Mouse (Mus musculus) liver, postnatal 0 days (tissue): ENCODE measurements around the gene Krt17. TPM values are rescaled to one million over a fixed set of nuclear protein-coding genes. Genes with fewer than 3 reads are reported as not detected.
A peak's percentile ranks its signal among the peaks of the same experiment; 100 is the strongest.

ENCODE experiments used
- ATAC-seq: fragments of 200-750 bp; cut with Nextera tagmentation; 2 replicates; pipeline ENCODE4 v1.8.0; 2017; ENCODE audit warnings: mild to moderate bottlenecking, moderate library complexity
- DNase-seq: peaks from one replicate; pipeline ENCODE4 v3.0.0-alpha.2; 2016
- H3K27ac ChIP-seq: fragments of 300-500 bp; sonication (generic); 2 replicates; pipeline ENCODE4 v1.5.1; 2014; ENCODE audit warnings: antibody characterized with exemption, moderate library complexity, mild to moderate bottlenecking, low read depth
- H3K27me3 ChIP-seq: fragments of 300-500 bp; sonication (generic); 2 replicates; pipeline ENCODE4 v1.6.1; 2014; ENCODE audit warnings: low read length, control low read depth, mixed read lengths; ENCODE audit not compliant: insufficient read depth
- H3K36me3 ChIP-seq: fragments of 300-500 bp; sonication (generic); replicated peaks from 2 replicates; pipeline ENCODE4 v1.6.1; 2014; ENCODE audit warnings: mild to moderate bottlenecking, control low read depth, low read length, moderate library complexity, mixed read lengths; ENCODE audit not compliant: insufficient read depth
- H3K4me1 ChIP-seq: fragments of 300-500 bp; sonication (generic); 2 replicates; pipeline ENCODE4 v1.6.1; 2014; ENCODE audit warnings: antibody characterized with exemption, mild to moderate bottlenecking, control low read depth; ENCODE audit not compliant: insufficient read depth
- H3K4me2 ChIP-seq: fragments of 300-500 bp; sonication (generic); 2 replicates; pipeline ENCODE4 v1.6.1; 2014; ENCODE audit warnings: low read depth, mild to moderate bottlenecking, low read length, moderate library complexity, mixed read lengths
- H3K4me3 ChIP-seq: fragments of 300-500 bp; sonication (generic); 2 replicates; pipeline ENCODE4 v1.5.1; 2014; ENCODE audit warnings: low read depth, low read length
- H3K9ac ChIP-seq: fragments of 300-500 bp; sonication (generic); replicated peaks from 2 replicates; pipeline ENCODE4 v1.6.1; 2014; ENCODE audit warnings: mild to moderate bottlenecking, moderate library complexity
- H3K9me3 ChIP-seq: fragments of 300-500 bp; sonication (generic); 2 replicates; pipeline ENCODE4 v1.6.1; 2016; ENCODE audit warnings: mild to moderate bottlenecking, control low read depth, low read length, mixed read lengths
- CTCF ChIP-seq: sonication (generic); IDR thresholded peaks from 2 replicates; pipeline ENCODE4 v1.5.1; 2016; ENCODE audit warnings: antibody characterized with exemption, low read depth
- EP300 ChIP-seq: IDR thresholded peaks from 2 replicates; pipeline ENCODE4 v1.6.1; 2016; ENCODE audit warnings: antibody characterized with exemption, low read depth, mild to moderate bottlenecking
- WGBS: fragments of 180-500 bp; shearing (Covaris S2); extraction: QIAGEN DNeasy Blood & Tissue Kit; methylation state at CpG from one replicate; pipeline ENCODE4 v1.1.7; 2014; ENCODE audit not compliant: insufficient replicate concordance; 5-methylcytosine and 5-hydroxymethylcytosine counted together
- polyA plus RNA-seq: library from polyadenylated mRNA; unstranded; fragments of >200 nt; fragmentation: Nextera tagmentation; extraction: Ambion mirVana; gene quantifications from 2 replicates; pipeline ENCODE4 v1.2.1, GENCODE M21; 2015

The Krt17 gene
- polyA plus RNA-seq, 1 experiment from 2014 or later: 0.09 TPM

- H3K27me3 ChIP-seq: no peaks in the 10 kb centered on the region
- no peak overlapping the region for H3K27ac ChIP-seq
- H3K4me2 ChIP-seq: no peak overlapping the region
- no peak for ATAC-seq
- no peaks in the 10 kb centered on the region for H3K9me3 ChIP-seq
- WGBS: 67% methylated on average over 1 of the region's 1 CpGs
- no peak overlapping the region for H3K9ac ChIP-seq
- H3K4me1 ChIP-seq: no peaks in the 10 kb centered on the region
- H3K4me3 ChIP-seq: no peak overlapping the region
- no peak for TF ChIP-seq EP300
- no peak for TF ChIP-seq CTCF
- H3K36me3 ChIP-seq: no peaks in the 10 kb centered on the region
- no peak for DNase-seq
Observed at GRCm38 (mm10) chr11:100271878-100272277, 11.0 kb upstream of the Krt17 start.

DNA sequence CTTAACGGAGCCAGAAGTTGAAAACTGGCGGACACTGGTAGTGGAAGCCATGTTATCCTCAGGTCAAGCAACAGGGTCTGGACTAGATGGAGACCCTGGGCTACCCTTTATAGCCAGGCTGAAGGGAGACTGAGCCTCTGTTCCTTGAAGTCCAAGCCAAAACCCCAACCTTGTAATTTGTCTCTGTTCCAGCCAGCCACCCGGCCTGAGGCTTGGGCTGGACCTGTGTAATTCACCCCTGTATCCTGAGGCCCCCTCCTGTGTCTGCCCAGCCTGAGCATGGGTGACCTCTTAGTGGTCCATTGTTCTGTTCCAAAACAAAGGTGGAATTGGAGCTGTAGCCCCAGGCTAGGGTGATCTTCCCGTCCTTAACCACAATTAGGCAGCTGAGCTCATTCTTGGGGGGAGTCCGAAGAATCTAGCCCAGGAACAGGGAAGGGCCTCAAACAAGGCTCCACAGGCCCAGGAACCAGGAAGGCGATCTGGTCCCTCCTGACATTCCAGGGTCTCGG is 9.0 kb upstream of the Krt17 start, which contains the start of gene Krt42:
Gene Krt42 (minus strand): TSS at position 51 of the 512 bp plus-strand sequence.
- ATAC-seq: no peak
- 77% methylated on average over 7 of the region's 7 CpGs for WGBS
- H3K4me3 ChIP-seq: no peak within 1 kb of the TSS
- no peak for TF ChIP-seq EP300
- TF ChIP-seq CTCF: no peak
- no peaks in the 10 kb centered on the region for H3K27me3 ChIP-seq
- DNase-seq: no peak
- no peaks in the 10 kb centered on the region for H3K9me3 ChIP-seq
- H3K4me2 ChIP-seq: no peak within 1 kb of the TSS
- H3K36me3 ChIP-seq: no peaks in the 10 kb centered on the region
- no peak within 1 kb of the TSS for H3K27ac ChIP-seq
- H3K4me1 ChIP-seq: no peaks in the 10 kb centered on the region
- no peak within 1 kb of the TSS for H3K9ac ChIP-seq

GRCm38 (mm10) chr11:100262058-100262980 is 1.5 kb upstream of the Krt17 start:
- H3K4me2 ChIP-seq: no peak overlapping the region
- WGBS: 26% methylated on average over 13 of the region's 13 CpGs
- H3K27ac ChIP-seq: no peak overlapping the region
- no peaks in the 10 kb centered on the region for H3K4me1 ChIP-seq
- H3K27me3 ChIP-seq: no peaks in the 10 kb centered on the region
- no peak overlapping the region for H3K4me3 ChIP-seq
- no peak for ATAC-seq
- H3K36me3 ChIP-seq: no peaks in the 10 kb centered on the region
- DNase-seq: peak; percentile 12
- no peak for TF ChIP-seq CTCF
- no peak for TF ChIP-seq EP300
- no peak overlapping the region for H3K9ac ChIP-seq
- no peaks in the 10 kb centered on the region for H3K9me3 ChIP-seq

DNA sequence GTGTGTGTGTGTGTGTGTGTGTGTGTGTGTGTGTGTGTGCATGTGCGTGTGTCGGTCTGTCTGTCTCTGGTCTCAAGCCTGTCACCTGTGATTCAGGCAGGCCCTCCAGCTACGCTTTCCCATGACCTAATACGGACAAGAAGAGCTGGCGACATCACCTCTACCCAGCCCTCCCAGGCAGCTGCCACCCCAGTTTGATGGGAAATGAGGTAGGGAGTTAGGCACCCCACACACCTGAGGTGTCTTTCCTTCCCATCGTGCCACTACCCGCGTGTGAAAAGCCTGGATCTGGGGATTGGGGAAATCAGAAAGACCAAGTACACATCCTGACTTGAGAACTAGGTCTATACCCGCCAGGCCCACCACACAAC is 391 bp upstream of the Krt17 start:
- H3K27ac ChIP-seq: no peak overlapping the region

DNA sequence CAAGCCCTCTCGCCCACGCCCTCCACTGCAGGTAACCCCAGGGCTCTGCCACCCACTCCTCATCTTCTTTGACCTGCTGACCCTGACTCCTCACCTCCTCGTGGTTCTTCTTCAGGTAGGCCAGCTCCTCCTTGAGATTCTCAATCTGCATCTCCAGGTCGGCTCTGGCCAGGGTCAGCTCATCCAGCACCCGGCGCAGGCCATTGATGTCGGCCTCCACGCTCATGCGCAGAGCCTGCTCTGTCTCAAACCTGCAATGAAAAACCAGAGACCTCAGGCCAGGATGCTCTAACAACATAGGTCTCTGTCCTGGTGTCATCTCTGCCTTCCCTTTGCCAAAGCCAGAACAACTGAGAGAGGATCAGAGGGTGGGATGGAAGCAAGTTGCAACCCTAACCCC is 1.8 kb downstream of the Krt17 start:
- H3K36me3 ChIP-seq: no peaks in the 10 kb centered on the region
- no peak overlapping the region for H3K4me2 ChIP-seq
- no peak overlapping the region for H3K4me3 ChIP-seq
- 82% methylated on average over 9 of the region's 9 CpGs for WGBS
- H3K27me3 ChIP-seq: no peaks in the 10 kb centered on the region
- no peaks in the 10 kb centered on the region for H3K9me3 ChIP-seq
- ATAC-seq (no peak), DNase-seq (no peak)
- TF ChIP-seq EP300 (no peak), CTCF (no peak)
- no peak overlapping the region for H3K9ac ChIP-seq
- no peaks in the 10 kb centered on the region for H3K4me1 ChIP-seq
- H3K27ac ChIP-seq: no peak overlapping the region

More for the DNA sequence above, 391 bp upstream of the Krt17 start:
- Histone ChIP-seq H3K4me3 (no peak overlapping the region), H3K4me2 (no peak overlapping the region), H3K9me3 (no peaks in the 10 kb centered on the region), H3K9ac (no peak overlapping the region), H3K36me3 (no peaks in the 10 kb centered on the region), H3K4me1 (no peaks in the 10 kb centered on the region), H3K27me3 (no peaks in the 10 kb centered on the region)
- ATAC-seq (no peak), DNase-seq (no peak)
- TF ChIP-seq CTCF (no peak), EP300 (no peak)
- 69% methylated on average over 9 of the region's 9 CpGs for WGBS

GRCm38 (mm10) chr11:100257967-100258366 is 2.9 kb downstream of the Krt17 start:
- no peaks in the 10 kb centered on the region for H3K36me3 ChIP-seq
- H3K4me2 ChIP-seq: no peak overlapping the region
- H3K4me3 ChIP-seq: no peak overlapping the region
- H3K9me3 ChIP-seq: no peaks in the 10 kb centered on the region
- DNase-seq (no peak), ATAC-seq (no peak)
- no peak overlapping the region for H3K9ac ChIP-seq
- H3K27ac ChIP-seq: no peak overlapping the region
- no peaks in the 10 kb centered on the region for H3K4me1 ChIP-seq
- 67% methylated on average over 1 of the region's 1 CpGs for WGBS
- no peak for TF ChIP-seq CTCF
- no peak for TF ChIP-seq EP300
- no peaks in the 10 kb centered on the region for H3K27me3 ChIP-seq
